Mouse (Mus musculus): Measurements from ENCODE around the gene Hsd3b2. TPM values are rescaled to one million over a fixed set of nuclear protein-coding genes. Genes with fewer than 3 reads are reported as not detected.
"Not testable (repeated sequence)": the region's sequence is repeated elsewhere in the genome, so short reads cannot be mapped to it uniquely, and the experiment has no call there.

Gene Hsd3b2
- 1 to 10 TPM; 1.5 to 2.2 TPM for total RNA-seq (2021)
- long read RNA-seq, experiment 1, partial matches to known transcripts, result 0 of 1 reads
- long read RNA-seq, experiment 1, other reads (novel, unspliced or antisense), result 1 of 1 reads
- long read RNA-seq, experiment 2, result 0 reads

- DNase-seq, result no peak
Measured at GRCm38 (mm10) chr3:98724376-98724775, at the start of gene Hsd3b2. Hsd3b2 (minus strand) TSS chr3:98724543.

GRCm38 (mm10) chr3:98764155-98764554 is 39.8 kb upstream of the Hsd3b2 start:
- DNase-seq, result peak; percentile 2

GRCm38 (mm10) chr3:98756836-98757235 is 32.5 kb upstream of the Hsd3b2 start:
- no peak for DNase-seq

- no peak for DNase-seq
Measured at GRCm38 (mm10) chr3:98752171-98752570, 27.8 kb upstream of the Hsd3b2 start.

GRCm38 (mm10) chr3:98741043-98741442 is 16.7 kb upstream of the Hsd3b2 start:
- DNase-seq, result not testable (repeated sequence)

GRCm38 (mm10) chr3:98734340-98734739 is 10.0 kb upstream of the Hsd3b2 start:
- DNase-seq, result no peak

GRCm38 (mm10) chr3:98733724-98734123 is 9.4 kb upstream of the Hsd3b2 start:
- DNase-seq, result no peak

GRCm38 (mm10) chr3:98726281-98726680 is 1.9 kb upstream of the Hsd3b2 start:
- no peak for DNase-seq

- no peak for DNase-seq
Measured at GRCm38 (mm10) chr3:98720740-98721139, 3.6 kb downstream of the Hsd3b2 start.

- no peak for DNase-seq
Measured at GRCm38 (mm10) chr3:98682401-98682800, 41.9 kb downstream of the Hsd3b2 start.

GRCm38 (mm10) chr3:98680786-98681185 is 43.6 kb downstream of the Hsd3b2 start:
- DNase-seq, result no peak

Other genes with a start within 250 kb of the Hsd3b2 start
- gene Hsd3b4, start 214.0 kb downstream of the Hsd3b2 start, total RNA-seq (2021), result not detected
- under 1 TPM; 0.57 to 0.67 TPM for gene Gm10681, start 135.7 kb downstream of the Hsd3b2 start, total RNA-seq (2021)
- 1 to 10 TPM; 5.0 to 7.9 TPM for gene Hsd3b5, start 94.3 kb downstream of the Hsd3b2 start, total RNA-seq (2021)
- 10 to 100 TPM; 18.4 to 31.6 TPM for gene Hsd3b3, start 38.6 kb upstream of the Hsd3b2 start, total RNA-seq (2021)
- 10 to 100 TPM; 37.2 to 39.7 TPM for gene Hsd3b6, start 89.9 kb upstream of the Hsd3b2 start, total RNA-seq (2021)
- 1,000 to 10,000 TPM; 4,410 to 4,611 TPM for gene Hsd3b1, start 135.3 kb upstream of the Hsd3b2 start, total RNA-seq (2021)
- 100 to 1,000 TPM; 106 to 158 TPM for gene Hao2, start 168.7 kb upstream of the Hsd3b2 start, total RNA-seq (2021)